25 mouse cellular contexts compared by ENCODE assay signal in the genomic region with DNA sequence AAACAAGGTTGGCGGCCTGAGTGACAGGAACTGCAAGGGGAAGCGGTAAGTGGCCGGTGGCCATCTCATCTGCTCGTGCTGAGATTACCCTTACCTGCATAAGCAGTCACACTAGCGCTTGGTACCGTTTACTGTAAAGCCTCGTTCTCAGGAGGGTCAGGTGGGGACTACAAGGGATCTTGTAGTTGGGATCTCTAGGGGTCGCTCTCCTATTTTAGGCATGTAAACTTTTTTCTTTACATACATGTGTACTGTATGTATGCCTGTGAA.
"Had no signal": no experiment of that assay in that cellular context is flagged by ENCODE, and none has a peak within 500 bp of the region (broad histone marks: within the 10 kb centered on the region; RNA-seq: fewer than 3 reads in every experiment).

No protein-coding gene starts in this region.

- H3K9me3 ChIP-seq: kidney, embryonic 15.5 days; limb, embryonic 12.5 days; limb, embryonic 15.5 days; lung, embryonic 15.5 days; midbrain, embryonic 12.5 days; midbrain, embryonic 15.5 days; neural tube, embryonic 12.5 days; neural tube, embryonic 15.5 days had no signal

- H3K4me2 ChIP-seq: kidney, embryonic 15.5 days; limb, embryonic 12.5 days; limb, embryonic 15.5 days; lung, embryonic 15.5 days; midbrain, embryonic 12.5 days; midbrain, embryonic 15.5 days; neural tube, embryonic 12.5 days; neural tube, embryonic 15.5 days had no signal

- H3K36me3 ChIP-seq: kidney, embryonic 15.5 days; limb, embryonic 15.5 days; lung, embryonic 15.5 days; midbrain, embryonic 12.5 days; midbrain, embryonic 15.5 days; neural tube, embryonic 15.5 days had no signal

- H3K9ac ChIP-seq: kidney, embryonic 15.5 days; limb, embryonic 12.5 days; limb, embryonic 15.5 days; liver, embryonic 14.5 days; lung, embryonic 15.5 days; midbrain, embryonic 12.5 days; midbrain, embryonic 15.5 days; neural tube, embryonic 12.5 days; neural tube, embryonic 15.5 days had no signal

- ATAC-seq: intestine, postnatal 0 days; midbrain, embryonic 15.5 days had no signal

- H3K27ac ChIP-seq: kidney, embryonic 15.5 days; limb, embryonic 12.5 days; limb, embryonic 15.5 days; liver, embryonic 14.5 days; lung, embryonic 15.5 days; midbrain, embryonic 12.5 days; midbrain, embryonic 15.5 days; neural tube, embryonic 12.5 days; neural tube, embryonic 15.5 days; stomach, postnatal 0 days had no signal

- H3K4me3 ChIP-seq: kidney, embryonic 15.5 days; limb, embryonic 12.5 days; limb, embryonic 15.5 days; lung, embryonic 15.5 days; midbrain, embryonic 12.5 days; midbrain, embryonic 15.5 days; neural tube, embryonic 12.5 days; neural tube, embryonic 15.5 days had no signal

- DNase-seq: kidney, adult 8-10 months; kidney, postnatal 10 days; kidney, postnatal 36 days; layer of hippocampus, postnatal 36 days; left cerebral cortex, postnatal 4 days; lung, adult 18-20 months; lung, postnatal 10 days; lung, postnatal 4 days; right cerebral cortex, adult 18-20 months; right cerebral cortex, postnatal 14 days; right cerebral cortex, postnatal 4 days; thymus, adult 2 months; thymus, postnatal 14 days; thymus, postnatal 4 days had no signal

- H3K4me1 ChIP-seq: kidney, embryonic 15.5 days; limb, embryonic 12.5 days; limb, embryonic 15.5 days; lung, embryonic 15.5 days; midbrain, embryonic 12.5 days; midbrain, embryonic 15.5 days; neural tube, embryonic 12.5 days; neural tube, embryonic 15.5 days had no signal

- H3K27me3 ChIP-seq: kidney, embryonic 15.5 days; limb, embryonic 12.5 days; limb, embryonic 15.5 days; lung, embryonic 15.5 days; midbrain, embryonic 12.5 days; midbrain, embryonic 15.5 days; neural tube, embryonic 12.5 days; neural tube, embryonic 15.5 days had no signal
